Mouse (Mus musculus): ENCODE measurements around the gene Mmd2. TPM values are rescaled to one million over a fixed set of nuclear protein-coding genes. Genes with fewer than 3 reads are reported as not detected.

The Mmd2 gene
- total RNA-seq, 2 experiments from 2014 or later = 2.1 TPM; not detected in 1

GRCm38 (mm10) chr5:142546344-142546743, 62.3 kb downstream of the Mmd2 start:
- no peak for DNase-seq

DNA sequence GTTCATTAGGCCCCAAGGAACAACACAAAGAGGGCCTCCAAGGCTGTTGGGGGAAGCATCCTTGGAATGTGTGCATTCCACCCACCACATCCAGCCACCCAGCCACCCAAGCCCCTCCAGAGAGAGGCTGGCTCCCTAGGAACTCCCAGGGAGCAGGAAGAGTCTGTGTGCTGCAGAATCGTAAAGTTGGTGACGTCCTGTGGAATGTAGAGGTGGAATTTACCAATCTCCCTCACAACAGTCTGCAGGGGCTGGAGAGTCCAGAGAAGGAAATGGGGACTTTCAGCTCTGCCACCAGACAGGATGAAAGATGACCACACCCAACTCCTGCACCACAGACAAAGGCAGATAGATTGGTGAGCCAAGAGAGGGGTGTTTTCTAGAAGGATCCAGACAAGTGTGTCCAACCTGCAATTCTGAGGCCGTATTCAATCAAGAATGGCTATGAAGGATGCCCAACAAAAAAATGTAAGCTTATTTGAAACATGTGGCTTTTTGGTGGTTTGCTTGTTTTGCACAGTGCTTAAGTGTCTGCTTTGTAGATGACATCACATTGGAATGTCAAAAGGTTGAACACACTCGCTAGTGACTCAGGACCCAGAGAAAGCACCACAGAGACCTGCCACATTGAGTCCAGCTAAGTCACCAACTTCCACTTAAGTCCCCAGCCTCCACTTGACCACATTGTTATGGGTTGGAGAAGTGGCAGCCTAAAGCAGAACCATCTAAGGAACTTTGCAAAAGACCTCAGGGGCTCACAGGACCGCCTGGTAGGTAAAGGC, 63.4 kb downstream of the Mmd2 start:
- peak in 1 of 2 experiments; percentile 25 for DNase-seq

DNA sequence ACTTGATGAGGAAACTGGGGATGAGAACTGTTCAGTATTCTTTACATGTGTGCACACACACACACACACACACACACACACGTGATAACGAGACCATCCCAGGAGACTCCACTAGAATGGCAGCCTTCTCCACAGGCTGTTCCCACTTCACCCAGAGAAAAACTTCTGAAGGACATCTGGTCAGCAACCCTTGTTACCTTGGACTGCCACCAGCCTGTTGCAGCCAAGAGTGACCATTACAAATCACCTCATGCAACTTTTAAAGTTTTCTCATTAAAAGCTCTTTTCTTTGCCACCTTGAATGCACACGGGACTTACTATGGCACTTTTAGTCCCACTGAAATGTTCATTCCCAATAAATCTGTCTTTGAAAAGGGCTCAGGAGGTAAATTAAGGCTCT, 71.3 kb downstream of the Mmd2 start:
- DNase-seq = no peak

DNA sequence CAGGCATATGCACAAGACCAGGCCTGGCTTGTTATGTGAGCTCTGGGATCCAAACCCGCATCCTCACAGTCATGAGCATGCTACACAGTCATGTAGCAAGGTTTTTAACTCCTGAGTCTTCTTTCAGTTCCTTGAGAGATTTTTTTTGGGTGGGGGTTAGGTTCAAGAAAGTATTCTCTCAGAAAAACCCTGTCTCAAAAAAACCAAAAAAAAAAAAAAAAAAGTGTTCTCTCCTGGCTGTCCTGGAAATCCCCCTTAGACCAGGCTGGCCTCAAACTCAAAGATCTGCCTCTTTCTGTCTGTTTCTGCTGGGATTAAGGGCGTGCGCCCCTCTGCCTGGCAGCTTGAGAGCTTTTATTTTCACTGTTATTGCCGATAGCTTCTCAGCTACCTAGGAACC, 73.2 kb downstream of the Mmd2 start:
- no peak for DNase-seq

DNA sequence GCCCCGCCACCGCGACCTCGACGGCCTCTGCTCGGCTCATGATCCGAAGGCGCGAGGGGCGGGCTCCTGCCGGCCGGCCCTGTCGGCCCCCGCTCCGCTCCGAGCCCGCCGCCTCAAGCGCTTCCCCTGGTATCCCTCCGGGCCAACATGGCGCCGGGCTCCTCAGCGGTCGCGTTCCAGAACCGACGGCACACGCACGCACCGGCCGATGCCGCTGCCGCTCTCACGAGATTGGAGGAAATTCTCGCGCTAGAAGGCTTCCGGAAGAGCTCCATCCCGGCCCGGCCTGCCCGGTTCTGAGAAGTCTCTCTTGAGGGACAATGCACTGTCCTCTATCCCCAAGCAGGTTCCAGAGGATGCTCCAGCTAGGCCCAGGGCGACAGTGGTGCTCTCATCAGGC, 78.7 kb downstream of the Mmd2 start, which contains the start of gene Papolb:
Papolb (minus strand) TSS at position 162 of the 400 bp plus-strand sequence.
- no peak for DNase-seq

DNA sequence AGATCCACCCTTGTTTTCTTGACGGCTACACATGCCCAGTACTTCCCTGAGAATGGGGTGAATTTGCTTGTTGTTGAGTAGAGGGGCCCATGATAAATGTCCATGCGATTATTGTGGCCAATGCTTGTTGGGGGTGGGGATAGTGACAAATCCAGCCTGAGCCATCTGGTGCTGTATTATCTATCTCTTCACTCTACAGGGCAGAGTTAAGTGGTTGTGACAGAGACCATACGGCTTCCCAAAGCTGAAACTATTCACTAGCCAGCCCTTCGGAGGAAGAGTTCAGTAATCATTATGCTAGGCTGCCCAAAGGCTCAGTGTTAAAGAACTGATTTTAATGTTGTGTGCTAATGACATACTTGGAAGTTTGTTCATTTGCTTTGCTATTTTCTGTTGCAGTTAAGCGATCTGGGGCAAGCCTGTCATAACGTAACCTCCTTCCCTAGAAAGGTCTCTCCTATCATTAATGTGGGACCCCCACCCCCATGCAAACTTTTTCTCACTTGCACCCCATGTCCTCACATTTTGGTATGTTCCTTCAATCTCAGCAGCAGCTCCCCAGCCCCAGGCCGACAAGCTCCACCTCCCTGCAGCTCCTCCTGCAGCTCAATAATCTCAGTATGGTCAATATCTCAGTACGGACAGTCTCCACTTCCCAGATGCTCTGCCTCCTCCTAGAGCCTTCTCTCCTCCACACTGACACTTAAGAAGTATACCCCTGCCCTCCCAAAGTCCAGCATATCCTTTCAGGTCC, 83.7 kb downstream of the Mmd2 start:
- no peak for DNase-seq

GRCm38 (mm10) chr5:142521195-142521866, 87.3 kb downstream of the Mmd2 start:
- DNase-seq = no peak

GRCm38 (mm10) chr5:142520360-142520759, 88.2 kb downstream of the Mmd2 start:
- no peak for DNase-seq

DNA sequence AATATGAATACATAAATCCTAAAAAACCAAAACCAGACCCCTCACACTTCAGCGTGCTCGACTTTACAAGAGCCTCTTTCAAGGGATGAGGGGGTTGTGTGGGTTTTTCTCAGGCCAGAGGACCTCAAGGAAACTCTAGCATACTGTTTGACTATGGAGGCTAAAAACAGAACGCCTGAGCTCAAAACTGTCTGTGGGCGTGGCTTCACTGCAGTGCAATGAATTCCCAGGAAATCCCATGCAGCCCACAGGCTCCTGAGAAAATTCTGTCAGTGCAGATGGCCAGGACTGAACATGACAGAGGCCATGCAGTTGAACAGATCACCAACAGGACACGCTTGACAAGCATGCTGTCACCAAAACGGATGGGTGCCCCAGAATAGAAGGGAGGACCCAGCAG, 89.6 kb downstream of the Mmd2 start:
- peak in 1 of 2 experiments; percentile 9 for DNase-seq

Other genes starting within 250 kb of the Mmd2 start
- 10 to 100 TPM; 15.7 to 15.9 TPM for gene Foxk1, start 207.3 kb downstream of the Mmd2 start, total RNA-seq (2021)
- gene Ap5z1, start 144.9 kb downstream of the Mmd2 start, total RNA-seq (2021) = 1 to 10 TPM; 5.0 to 6.0 TPM
- under 1 TPM in 1 of 2 experiments, not detected in 1; 0.15 TPM for gene Papolb, start 78.7 kb downstream of the Mmd2 start, total RNA-seq (2021)
- 1 to 10 TPM; 1.4 to 2.1 TPM for gene Radil, start 57.7 kb downstream of the Mmd2 start, total RNA-seq (2021)
- gene Wipi2, start 18.9 kb upstream of the Mmd2 start, total RNA-seq (2021) = 10 to 100 TPM; 35.7 to 38.8 TPM
- under 1 TPM; 0.17 to 0.21 TPM for gene Slc29a4, start 83.7 kb upstream of the Mmd2 start, total RNA-seq (2021)
- 10 to 100 TPM; 39.2 to 48.2 TPM for gene Tnrc18, start 208.9 kb upstream of the Mmd2 start, total RNA-seq (2021)

Measured in heart, adult 18-20 months (tissue).